Mouse (Mus musculus) ES-CJ7 (cell line): ENCODE results near the gene Zfp960.
"Not testable (repeated sequence)": the region's sequence is repeated elsewhere in the genome, so short reads cannot be mapped to it uniquely, and the experiment has no call there.

Experiments
- DNase-seq: peaks from one replicate; pipeline ENCODE4 v3.0.0; 2011; ENCODE audit warnings: low read depth, low spot score

Gene Zfp960

GRCm38 (mm10) chr17:17063628-17064494 lies at the start of gene Zfp960:
Gene Zfp960 (plus strand): TSS chr17:17064113.
- peak; percentile 99 for DNase-seq

- DNase-seq = peak; percentile 41
These were observed 45.8 kb upstream of the Zfp960 start for GRCm38 (mm10) chr17:17018071-17018470.

GRCm38 (mm10) chr17:17059566-17059965 lies 4.3 kb upstream of the Zfp960 start:
- peak; percentile 38 for DNase-seq

GRCm38 (mm10) chr17:17120830-17121502 lies 57.1 kb downstream of the Zfp960 start, which contains the start of gene Zfp97:
Gene Zfp97 (plus strand): TSS chr17:17121415.
- not testable (repeated sequence) for DNase-seq
